Mouse (Mus musculus): Measurements from ENCODE around the gene Calb2.

The Calb2 gene

DNA sequence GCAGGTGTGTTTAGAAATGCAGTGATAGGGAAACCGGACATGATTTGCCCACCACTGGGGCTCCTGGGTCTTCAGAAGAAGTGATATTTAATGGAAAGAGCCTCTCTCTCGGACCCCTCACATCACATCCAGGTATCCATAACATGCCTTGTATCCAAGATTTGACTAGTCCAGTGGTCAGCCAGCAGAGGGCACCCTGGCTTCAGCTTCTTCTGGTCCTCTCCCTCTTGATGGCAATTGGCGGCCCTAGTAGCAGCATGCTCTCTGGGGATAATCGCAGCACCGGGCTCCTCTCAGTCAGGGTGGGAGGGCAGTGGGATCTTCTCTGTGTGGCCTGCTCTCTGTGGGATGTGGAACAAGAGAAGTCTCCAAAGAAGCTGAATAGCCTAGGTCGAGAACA lies 48.3 kb downstream of the Calb2 start:
- no peak for DNase-seq (ENCODE audit: low read depth)

DNA sequence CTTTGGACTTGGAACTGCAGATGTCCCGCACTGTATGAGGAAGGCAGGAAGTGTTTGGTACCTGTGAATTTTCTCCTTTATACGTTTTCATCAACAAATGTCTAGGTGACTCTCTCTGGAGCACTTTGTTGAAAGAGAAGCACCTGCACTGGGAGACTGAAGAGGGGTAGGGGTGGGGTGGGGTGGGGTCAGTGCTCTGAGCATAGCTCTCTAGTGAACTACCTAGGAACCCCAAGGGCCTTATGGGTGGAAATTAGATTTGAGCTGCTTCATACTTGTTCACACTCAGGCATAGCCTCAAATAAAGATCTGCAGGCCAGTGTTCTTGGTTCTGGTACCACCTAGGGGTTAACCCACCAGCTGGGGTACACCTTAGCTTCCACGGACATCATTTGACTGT lies 65.4 kb downstream of the Calb2 start, which contains the start of gene Gm17720:
Gene Gm17720 (minus strand): TSS at position 101 of the 400 bp plus-strand sequence.
- DNase-seq (ENCODE audit: low read depth), result no peak

DNA sequence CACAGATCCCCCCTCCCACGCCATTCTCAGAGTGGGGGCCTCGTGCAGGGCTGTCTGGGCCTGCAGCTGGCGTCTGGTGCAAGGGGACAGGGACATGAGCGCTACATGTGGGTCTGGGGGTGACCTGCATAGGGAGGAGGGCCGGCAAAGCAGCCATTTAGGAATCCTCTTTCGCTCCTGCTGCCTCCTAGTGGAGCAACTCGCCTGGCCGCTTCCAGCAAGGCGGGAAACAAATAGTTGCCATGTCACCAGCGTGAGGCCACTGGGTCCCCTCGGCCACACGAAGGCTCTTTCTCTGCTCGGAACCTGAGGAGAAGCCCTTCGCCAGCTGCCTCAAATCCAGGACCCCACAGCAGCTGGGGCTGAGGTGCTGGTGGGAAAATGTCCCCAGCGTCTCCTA lies 66.3 kb downstream of the Calb2 start:
- no peak for DNase-seq (ENCODE audit: low read depth)

DNA sequence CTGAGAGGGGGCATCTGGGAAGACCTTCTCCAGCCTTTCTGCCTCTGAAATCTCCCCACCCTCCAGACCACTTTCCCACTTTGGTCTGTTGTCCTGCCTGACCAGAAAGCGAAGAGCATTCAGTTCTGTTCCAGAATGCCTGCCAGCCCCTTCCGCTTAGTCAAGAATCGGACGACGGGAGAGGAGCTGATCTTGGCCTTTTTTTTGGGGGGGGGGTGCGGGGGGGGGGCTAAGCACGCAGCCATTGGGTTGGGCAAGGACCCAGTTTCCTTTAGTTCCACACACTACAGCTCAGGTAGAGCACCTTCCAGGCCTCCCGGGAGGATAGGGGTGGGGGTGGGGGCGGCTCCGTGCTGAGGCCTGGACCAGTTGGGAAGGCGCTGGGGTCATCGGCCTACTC lies 67.1 kb downstream of the Calb2 start, which contains the start of gene Gm21964:
Gene Gm21964 (plus strand): TSS at position 301 of the 400 bp plus-strand sequence.
- no peak for DNase-seq (ENCODE audit: low read depth)

DNA sequence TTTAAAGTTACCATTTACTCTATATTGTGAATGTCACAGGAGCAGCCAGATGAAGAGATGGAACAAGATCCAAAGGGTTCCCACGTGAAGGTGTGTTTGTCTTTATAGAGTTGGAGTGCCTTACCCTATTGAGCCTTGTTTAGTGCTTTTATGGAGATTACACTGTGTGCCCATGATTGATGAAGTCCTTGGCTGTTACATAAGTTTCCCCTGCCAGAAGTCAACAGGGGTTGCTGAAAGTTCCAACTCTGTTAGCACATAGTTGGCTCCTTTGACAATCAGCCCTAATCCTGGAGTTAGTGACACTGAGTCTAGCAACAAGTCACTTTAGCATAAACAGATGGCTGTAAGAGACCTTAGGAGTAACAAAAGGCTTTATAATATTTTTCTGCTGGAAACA lies 76.1 kb downstream of the Calb2 start:
- DNase-seq (ENCODE audit: low read depth), result no peak

Measured in c-Kit-positive CD71-negative TER-119-negative erythroid progenitor cells, embryonic 14.5 days (primary cell).